Mouse (Mus musculus): ENCODE results near the gene Hnrnpul1. TPM values are rescaled to one million over a fixed set of nuclear protein-coding genes. Genes with fewer than 3 reads are reported as not detected.
A peak's percentile ranks its signal among the peaks of the same experiment; 100 is the strongest.

The Hnrnpul1 gene
- polyA plus RNA-seq, 1 experiment from 2014 or later: 62.5 TPM

DNA sequence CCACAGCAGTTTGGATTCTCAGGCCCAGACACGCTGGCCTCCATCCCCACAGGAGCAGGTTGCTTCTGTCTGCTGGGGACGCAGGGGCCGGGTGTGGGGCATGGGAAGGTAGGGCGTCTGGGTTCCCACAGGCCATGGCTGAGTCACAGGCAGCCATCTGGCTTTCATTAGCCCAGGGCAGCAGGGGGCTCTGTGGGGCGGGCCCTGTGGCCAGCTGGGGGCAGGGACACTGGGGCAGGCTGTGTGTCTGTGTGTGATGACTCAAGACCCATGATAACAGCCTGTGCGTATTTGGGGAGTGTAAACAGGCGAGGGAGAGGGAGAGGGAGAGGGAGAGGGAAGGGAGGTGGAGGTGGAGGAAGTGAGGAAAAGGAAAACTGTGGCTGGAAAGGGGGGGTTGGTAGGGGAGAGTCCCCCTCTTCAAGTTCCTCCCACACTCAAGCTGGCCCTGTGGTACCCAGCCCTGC is 42.8 kb downstream of the Hnrnpul1 start:
- peak; percentile 85 for DNase-seq (ENCODE audit: low spot score)
- Histone ChIP-seq H3K4me1 (peaks cover 54% of the 10 kb centered on the region), H3K27ac (replicated peaks) (peak overlapping the region; percentile 75), H3K36me3 (replicated peaks) (peaks cover 50% of the 10 kb centered on the region), H3K9me3 (no peaks in the 10 kb centered on the region), H3K27me3 (replicated peaks; ENCODE audit: low read depth, poor library complexity, severe bottlenecking) (no peaks in the 10 kb centered on the region), H3K4me3 (peak overlapping the region; percentile 26)
- 16% methylated on average over 7 of the region's 7 CpGs for WGBS

GRCm38 (mm10) chr7:25711165-25711564 is 43.4 kb downstream of the Hnrnpul1 start:
- Histone ChIP-seq H3K27ac (replicated peaks) (peak overlapping the region; percentile 75), H3K9me3 (no peaks in the 10 kb centered on the region), H3K36me3 (replicated peaks) (peaks cover 44% of the 10 kb centered on the region), H3K4me3 (peak overlapping the region; percentile 26), H3K27me3 (replicated peaks; ENCODE audit: low read depth, poor library complexity, severe bottlenecking) (0 out of 2 replicates have a peak, but pooled peaks cover under 1% of the 10 kb centered on the region), H3K4me1 (peaks cover 57% of the 10 kb centered on the region)
- DNase-seq (ENCODE audit: low spot score): no peak
- 64% methylated on average over 5 of the region's 5 CpGs for WGBS

GRCm38 (mm10) chr7:25710519-25711130 is 43.9 kb downstream of the Hnrnpul1 start:
- no peaks in the 10 kb centered on the region for H3K9me3 ChIP-seq
- H3K27ac ChIP-seq (replicated peaks): peak overlapping the region; percentile 81
- 4% methylated on average over 7 of the region's 7 CpGs for WGBS
- H3K27me3 ChIP-seq (replicated peaks; ENCODE audit: low read depth, poor library complexity, severe bottlenecking): peaks cover 6% of the 10 kb centered on the region
- peak overlapping the region; percentile 36 for H3K4me3 ChIP-seq
- H3K36me3 ChIP-seq (replicated peaks): peaks cover 38% of the 10 kb centered on the region
- peaks cover 60% of the 10 kb centered on the region for H3K4me1 ChIP-seq
- no peak for DNase-seq (ENCODE audit: low spot score)

- Histone ChIP-seq H3K27me3 (replicated peaks; ENCODE audit: low read depth, poor library complexity, severe bottlenecking) (peaks cover 11% of the 10 kb centered on the region), H3K27ac (replicated peaks) (peak overlapping the region; percentile 81), H3K4me1 (peaks cover 65% of the 10 kb centered on the region), H3K9me3 (no peaks in the 10 kb centered on the region), H3K4me3 (peak overlapping the region; percentile 36), H3K36me3 (replicated peaks) (peaks cover 32% of the 10 kb centered on the region)
- WGBS: 10% methylated on average over 12 of the region's 12 CpGs
- no peak for DNase-seq (ENCODE audit: low spot score)
Measured at GRCm38 (mm10) chr7:25709961-25710360, 44.6 kb downstream of the Hnrnpul1 start.

DNA sequence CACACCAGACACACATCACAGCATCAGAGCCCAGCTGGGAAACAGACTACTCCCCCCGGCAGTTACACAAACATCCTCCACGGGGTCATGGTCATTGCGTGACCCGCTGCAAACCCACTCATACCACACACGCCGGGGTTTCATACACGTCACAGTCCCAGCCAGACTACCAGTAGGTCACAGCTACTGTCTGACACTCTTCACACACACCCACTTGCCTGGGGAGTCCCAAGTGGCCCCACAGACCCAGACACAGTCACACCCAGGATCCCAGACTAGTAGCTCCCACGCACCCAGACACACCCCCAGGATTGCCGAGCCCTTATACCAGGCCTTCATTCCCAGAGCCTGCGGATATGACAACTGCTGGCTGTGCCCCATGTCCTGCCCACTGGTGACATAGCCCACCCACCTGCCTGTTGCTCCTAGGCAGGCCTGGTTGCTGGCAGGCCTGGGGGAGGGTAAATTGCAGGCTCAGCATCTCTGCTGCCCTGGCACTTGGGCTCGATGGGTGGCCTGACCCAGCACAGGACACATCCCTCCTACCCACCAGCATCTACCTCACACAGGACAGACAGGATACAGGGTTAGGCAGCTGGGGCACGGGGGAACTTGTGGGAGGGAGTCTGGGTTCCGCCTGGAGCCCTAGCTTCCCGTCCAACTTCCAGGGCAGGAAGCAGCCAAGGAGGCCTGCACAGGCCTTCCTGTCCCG is 46.8 kb downstream of the Hnrnpul1 start:
- H3K4me1 ChIP-seq: peaks cover 80% of the 10 kb centered on the region
- no peak for DNase-seq (ENCODE audit: low spot score)
- WGBS: 51% methylated on average over 15 of the region's 15 CpGs
- H3K36me3 ChIP-seq (replicated peaks): peaks cover 9% of the 10 kb centered on the region
- 0 out of 2 replicates have a peak overlapping the region, but pooled peaks have one; percentile 8 for H3K4me3 ChIP-seq
- peaks cover 30% of the 10 kb centered on the region for H3K27me3 ChIP-seq (replicated peaks; ENCODE audit: low read depth, poor library complexity, severe bottlenecking)
- peak overlapping the region; percentile 72 for H3K27ac ChIP-seq (replicated peaks)
- no peaks in the 10 kb centered on the region for H3K9me3 ChIP-seq

DNA sequence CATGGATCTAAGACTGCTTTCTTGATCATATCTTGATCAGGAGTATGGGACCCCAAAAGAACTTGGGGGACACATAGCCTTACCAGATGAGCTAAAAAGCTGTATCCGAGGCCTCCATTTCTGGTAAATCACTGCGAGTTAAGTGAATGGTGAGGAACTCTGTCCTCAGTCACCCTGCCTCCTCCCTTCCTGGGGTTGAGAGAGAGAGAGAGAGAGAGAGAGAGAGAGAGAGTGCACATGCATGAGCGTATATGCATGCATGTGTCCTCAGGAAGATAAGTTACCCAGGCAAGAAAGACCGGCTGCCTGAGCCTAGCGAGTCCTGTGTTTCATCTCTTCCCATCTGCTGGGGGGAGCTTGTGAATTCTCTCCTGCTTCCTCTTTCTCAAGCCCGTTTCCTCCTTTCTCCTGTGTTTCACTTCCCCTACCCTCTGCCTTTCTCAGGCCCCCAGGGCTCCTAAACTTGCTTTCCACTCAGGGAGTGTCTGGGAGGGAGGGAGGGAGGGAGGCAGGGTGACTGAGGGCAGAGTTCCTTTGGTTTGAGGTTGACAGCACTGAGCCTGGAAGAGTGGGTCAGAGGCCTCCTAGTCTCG is 47.9 kb downstream of the Hnrnpul1 start:
- DNase-seq (ENCODE audit: low spot score): no peak
- H3K4me3 ChIP-seq: no peak overlapping the region
- H3K36me3 ChIP-seq (replicated peaks): 0 out of 2 replicates have a peak, but pooled peaks cover 1% of the 10 kb centered on the region
- H3K4me1 ChIP-seq: peaks cover 69% of the 10 kb centered on the region
- no peak overlapping the region for H3K27ac ChIP-seq (replicated peaks)
- peaks cover 30% of the 10 kb centered on the region for H3K27me3 ChIP-seq (replicated peaks; ENCODE audit: low read depth, poor library complexity, severe bottlenecking)
- H3K9me3 ChIP-seq: peaks cover 7% of the 10 kb centered on the region
- 52% methylated on average over 7 of the region's 7 CpGs for WGBS

GRCm38 (mm10) chr7:25705801-25706251 is 48.7 kb downstream of the Hnrnpul1 start:
- 63% methylated on average over 6 of the region's 6 CpGs for WGBS
- Histone ChIP-seq H3K9me3 (peaks cover 16% of the 10 kb centered on the region), H3K27me3 (replicated peaks; ENCODE audit: low read depth, poor library complexity, severe bottlenecking) (peaks cover 30% of the 10 kb centered on the region), H3K4me3 (no peak overlapping the region), H3K4me1 (peaks cover 61% of the 10 kb centered on the region), H3K36me3 (replicated peaks) (no peaks in the 10 kb centered on the region), H3K27ac (replicated peaks) (no peak overlapping the region; the same call in 1 of the 2 replicates)
- DNase-seq (ENCODE audit: low spot score): no peak

DNA sequence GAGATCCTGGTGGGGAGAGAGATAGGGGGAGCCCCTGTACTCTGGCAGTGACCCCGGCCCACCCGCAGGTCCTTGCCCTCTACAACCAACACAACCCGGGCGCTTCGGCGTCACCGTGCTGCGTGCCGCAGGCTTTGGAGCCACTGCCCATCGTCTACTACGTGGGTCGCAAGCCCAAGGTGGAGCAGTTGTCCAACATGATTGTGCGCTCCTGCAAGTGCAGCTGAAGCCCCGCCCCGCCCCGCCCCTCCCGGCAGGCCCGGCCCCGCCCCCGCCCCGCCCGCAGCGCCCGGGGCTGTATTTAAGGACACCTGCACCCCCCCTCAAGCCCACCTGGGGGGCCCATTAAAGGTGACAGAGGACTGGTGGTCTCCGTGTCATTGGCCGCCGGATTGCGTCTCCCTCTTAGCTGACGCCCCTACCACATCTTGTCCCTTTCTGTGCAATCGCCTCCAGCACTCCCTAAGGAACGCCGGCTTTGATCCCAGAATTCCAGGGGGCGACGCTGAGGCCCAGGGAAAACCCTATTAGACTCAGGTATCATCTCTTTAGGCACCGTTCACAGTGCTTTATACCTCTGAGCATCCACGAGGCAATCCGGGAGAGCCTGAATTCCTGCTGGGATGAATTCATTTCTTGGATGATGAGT is 49.7 kb downstream of the Hnrnpul1 start:
- H3K9me3 ChIP-seq: peaks cover 21% of the 10 kb centered on the region
- peaks cover 30% of the 10 kb centered on the region for H3K27me3 ChIP-seq (replicated peaks; ENCODE audit: low read depth, poor library complexity, severe bottlenecking)
- peak overlapping the region; percentile 48; the same call in 1 of the 2 replicates for H3K27ac ChIP-seq (replicated peaks)
- DNase-seq (ENCODE audit: low spot score): peak; percentile 60
- 3% methylated on average over 37 of the region's 37 CpGs for WGBS
- no peaks in the 10 kb centered on the region for H3K36me3 ChIP-seq (replicated peaks)
- H3K4me1 ChIP-seq: peaks cover 51% of the 10 kb centered on the region
- H3K4me3 ChIP-seq: peak overlapping the region; percentile 57

DNA sequence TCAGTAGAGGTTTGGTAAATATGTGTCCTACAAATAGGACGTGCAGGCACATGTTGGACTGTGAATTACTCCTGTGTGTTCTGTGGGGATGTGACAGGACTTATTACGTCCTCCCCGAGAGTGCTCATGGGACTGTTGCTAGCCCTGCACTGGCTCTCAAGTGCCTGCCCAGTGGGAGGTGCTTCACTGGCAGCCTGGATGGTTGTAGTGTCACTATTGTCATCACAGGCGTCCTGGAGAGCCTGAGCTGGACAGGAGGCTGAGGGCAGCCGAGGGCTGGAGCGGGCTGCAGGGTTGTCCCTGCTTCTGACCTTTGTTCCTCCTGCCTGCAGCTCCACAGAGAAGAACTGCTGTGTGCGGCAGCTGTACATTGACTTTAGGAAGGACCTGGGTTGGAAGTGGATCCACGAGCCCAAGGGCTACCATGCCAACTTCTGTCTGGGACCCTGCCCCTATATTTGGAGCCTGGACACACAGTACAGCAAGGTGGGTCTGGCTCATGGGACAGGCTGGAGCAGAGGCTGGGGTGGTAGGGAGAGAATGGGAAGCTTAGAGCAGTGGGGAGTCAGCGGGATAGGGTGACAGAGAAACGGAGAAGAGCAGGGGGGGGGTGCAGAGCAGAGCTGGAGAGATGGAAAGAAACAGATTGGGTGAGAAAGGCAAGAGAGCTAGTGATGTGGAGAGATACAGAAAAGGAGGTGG is 50.6 kb downstream of the Hnrnpul1 start:
- no peak for DNase-seq (ENCODE audit: low spot score)
- H3K9me3 ChIP-seq: peaks cover 21% of the 10 kb centered on the region
- no peaks in the 10 kb centered on the region for H3K36me3 ChIP-seq (replicated peaks)
- H3K27ac ChIP-seq (replicated peaks): no peak overlapping the region
- peaks cover 47% of the 10 kb centered on the region for H3K4me1 ChIP-seq
- 20% methylated on average over 10 of the region's 10 CpGs for WGBS
- peak overlapping the region; percentile 57 for H3K4me3 ChIP-seq
- H3K27me3 ChIP-seq (replicated peaks; ENCODE audit: low read depth, poor library complexity, severe bottlenecking): peaks cover 30% of the 10 kb centered on the region

GRCm38 (mm10) chr7:25702350-25702749 is 52.2 kb downstream of the Hnrnpul1 start:
- H3K9me3 ChIP-seq: peaks cover 21% of the 10 kb centered on the region
- peaks cover 34% of the 10 kb centered on the region for H3K4me1 ChIP-seq
- H3K27ac ChIP-seq (replicated peaks): no peak overlapping the region
- no peaks in the 10 kb centered on the region for H3K36me3 ChIP-seq (replicated peaks)
- H3K4me3 ChIP-seq: no peak overlapping the region
- no peak for DNase-seq (ENCODE audit: low spot score)
- 90% methylated on average over 2 of the region's 2 CpGs for WGBS
- peaks cover 30% of the 10 kb centered on the region for H3K27me3 ChIP-seq (replicated peaks; ENCODE audit: low read depth, poor library complexity, severe bottlenecking)

GRCm38 (mm10) chr7:25700732-25701131 is 53.8 kb downstream of the Hnrnpul1 start:
- 73% methylated on average over 12 of the region's 12 CpGs for WGBS
- H3K36me3 ChIP-seq (replicated peaks): no peaks in the 10 kb centered on the region
- peaks cover 21% of the 10 kb centered on the region for H3K4me1 ChIP-seq
- DNase-seq (ENCODE audit: low spot score): no peak
- peaks cover 21% of the 10 kb centered on the region for H3K9me3 ChIP-seq
- H3K27me3 ChIP-seq (replicated peaks; ENCODE audit: low read depth, poor library complexity, severe bottlenecking): peaks cover 29% of the 10 kb centered on the region
- H3K4me3 ChIP-seq: no peak overlapping the region
- H3K27ac ChIP-seq (replicated peaks): no peak overlapping the region

DNA sequence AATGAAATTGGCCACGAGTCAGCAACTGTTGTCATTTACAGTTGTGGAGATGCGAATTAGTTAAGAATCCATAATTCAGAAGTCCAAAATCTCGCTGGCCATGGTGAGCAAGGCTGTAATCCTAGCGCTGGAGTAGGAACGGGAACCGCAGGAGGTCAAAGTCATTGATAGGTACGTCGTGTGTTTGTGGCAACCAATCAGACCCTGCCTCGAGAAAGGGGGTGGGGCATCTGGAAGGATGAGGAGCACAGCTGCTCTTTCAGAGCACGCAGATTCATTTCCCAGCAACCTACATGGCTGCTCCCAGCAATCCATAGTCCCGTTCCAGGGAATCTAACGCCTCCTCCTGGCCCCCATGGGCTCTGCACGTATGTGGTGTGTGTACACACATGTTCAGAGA is 54.7 kb downstream of the Hnrnpul1 start:
- Histone ChIP-seq H3K4me3 (no peak overlapping the region), H3K27ac (replicated peaks) (no peak overlapping the region), H3K36me3 (replicated peaks) (no peaks in the 10 kb centered on the region), H3K27me3 (replicated peaks; ENCODE audit: low read depth, poor library complexity, severe bottlenecking) (peaks cover 21% of the 10 kb centered on the region), H3K9me3 (peaks cover 21% of the 10 kb centered on the region), H3K4me1 (peaks cover 16% of the 10 kb centered on the region)
- 52% methylated on average over 13 of the region's 13 CpGs for WGBS
- DNase-seq (ENCODE audit: low spot score): no peak
